Mouse (Mus musculus) forelimb bud, embryonic 11.5 days (tissue): ENCODE results near the gene Timm9.

Source experiments
- DNase-seq: peaks from one replicate; pipeline ENCODE4 v3.0.0-alpha.2; 2012; ENCODE audit warnings: low read depth, low spot score

The Timm9 gene

DNA sequence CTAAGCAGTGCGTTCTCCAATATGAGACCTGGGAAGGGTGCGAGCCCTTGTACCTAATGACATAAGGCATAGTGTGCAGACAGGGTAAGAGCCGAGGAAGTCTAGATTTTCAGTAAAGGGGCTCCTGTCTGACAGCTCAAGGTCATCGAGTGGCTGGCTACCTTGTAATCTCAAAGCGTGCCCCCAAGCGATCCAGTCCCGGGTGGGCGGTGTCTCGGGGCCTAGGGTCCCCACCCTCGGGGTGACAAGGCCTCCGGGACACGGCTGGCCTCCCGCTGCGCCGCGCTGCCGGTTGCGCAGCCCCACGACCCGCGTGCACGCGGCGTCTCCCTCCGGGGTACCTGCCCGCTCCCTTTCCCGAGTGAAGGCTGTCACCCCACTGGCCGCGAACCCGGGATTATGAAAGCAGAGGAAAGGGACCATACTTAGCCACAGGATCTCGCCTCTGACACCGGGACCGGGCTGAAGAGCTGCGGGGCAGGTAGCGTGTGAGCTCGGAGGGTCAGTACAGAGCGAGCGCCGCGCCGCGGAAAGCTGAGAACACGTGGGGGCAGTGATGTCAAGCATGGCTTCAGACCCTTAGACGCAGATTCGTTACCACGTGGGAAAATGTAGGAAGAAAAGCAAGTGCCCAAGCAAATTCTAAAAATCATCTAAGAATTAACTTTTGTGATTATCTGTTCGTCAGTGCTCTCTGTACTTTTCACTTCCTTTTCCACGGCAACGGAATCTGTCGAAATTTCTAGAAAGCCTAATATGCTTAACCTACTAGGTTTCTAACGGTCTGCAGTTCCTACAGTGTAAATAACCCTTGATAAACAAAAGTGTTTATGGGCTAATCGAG, at the start of gene Timm9, which contains the start of gene 2700049A03Rik:
TSS of gene Timm9 (minus strand) at position 555 of the 844 bp plus-strand sequence.
TSS of gene 2700049A03Rik (plus strand) at position 719 of the 844 bp plus-strand sequence.
- peak; percentile 75 for DNase-seq

DNA sequence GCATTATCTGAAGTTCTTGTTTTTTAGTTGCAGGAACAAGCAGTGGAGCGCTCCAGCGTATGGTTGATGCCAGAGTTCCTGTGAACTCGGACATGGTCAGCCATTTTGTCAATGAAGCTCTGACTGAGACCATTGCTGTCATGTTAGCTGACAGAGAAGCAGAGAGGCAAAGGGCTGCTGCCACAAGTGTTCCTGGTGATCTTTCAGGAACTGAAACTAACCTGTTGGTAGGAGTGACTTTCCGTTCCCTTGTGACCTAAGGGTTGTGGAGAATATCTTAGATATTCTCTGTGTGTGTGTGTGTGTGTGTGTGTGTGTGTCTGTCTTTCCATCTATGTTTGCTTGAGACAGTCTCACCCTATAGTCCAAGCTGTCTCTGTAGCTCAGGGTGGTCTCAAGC, 47.9 kb upstream of the Timm9 start:
- DNase-seq = no peak

DNA sequence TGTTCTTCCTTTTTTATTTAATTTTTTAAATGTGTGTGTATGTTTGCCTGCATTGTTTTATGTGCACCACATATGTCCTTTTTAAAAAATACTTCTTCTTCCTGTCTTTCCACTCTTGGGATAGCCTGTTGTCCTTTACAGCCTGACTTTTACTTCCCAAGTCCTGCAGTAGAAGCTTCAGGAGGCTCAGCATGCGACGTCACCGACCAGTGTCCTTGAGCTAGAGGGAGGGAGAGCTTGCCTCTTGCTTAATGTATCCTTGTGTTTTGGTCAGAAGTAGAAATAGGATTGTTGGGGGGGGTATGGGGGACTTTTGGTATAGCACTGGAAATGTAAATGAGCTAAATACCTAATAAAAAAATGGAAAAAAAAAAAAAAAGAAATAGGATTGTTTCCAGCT, 47.3 kb upstream of the Timm9 start:
- no peak for DNase-seq

DNA sequence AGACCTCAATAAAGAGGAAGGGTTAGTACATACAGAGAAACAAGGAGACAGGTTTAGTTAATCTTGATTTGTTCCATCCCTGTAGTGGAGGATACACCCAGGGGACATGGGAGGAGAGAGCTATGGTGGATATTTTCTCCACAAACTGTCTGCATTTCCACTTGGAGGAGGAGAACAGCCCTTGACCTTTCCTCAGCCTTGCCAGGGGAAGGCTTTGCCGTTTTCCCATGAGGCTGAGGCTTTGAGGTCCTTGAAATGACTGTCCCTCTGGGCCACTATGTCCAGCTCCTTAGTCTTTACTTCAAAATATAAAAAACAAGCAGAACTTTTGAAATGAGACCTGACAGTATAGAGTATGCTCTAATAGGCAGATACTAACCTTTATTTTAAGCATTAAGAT, 33.4 kb upstream of the Timm9 start:
- DNase-seq = no peak

DNA sequence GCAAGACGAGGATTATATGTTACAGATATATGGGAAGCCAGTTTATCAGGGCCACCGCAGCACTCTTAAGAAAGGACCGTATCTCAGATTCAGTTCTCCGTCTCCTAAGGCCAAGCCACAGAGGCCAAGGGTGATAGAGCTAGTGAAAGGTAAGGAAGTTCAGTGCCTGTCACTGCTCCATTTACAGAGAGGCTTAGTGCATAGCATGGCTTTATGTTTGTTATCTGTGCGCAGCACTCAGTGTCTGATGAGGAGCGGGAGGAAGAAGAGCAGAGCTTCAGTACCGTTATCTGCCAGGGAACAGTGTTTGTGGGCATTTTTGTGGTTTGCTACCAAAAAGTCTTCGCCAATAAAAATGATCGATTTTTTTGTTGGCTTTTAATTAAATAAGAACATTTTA, 27.9 kb upstream of the Timm9 start:
- no peak for DNase-seq

DNA sequence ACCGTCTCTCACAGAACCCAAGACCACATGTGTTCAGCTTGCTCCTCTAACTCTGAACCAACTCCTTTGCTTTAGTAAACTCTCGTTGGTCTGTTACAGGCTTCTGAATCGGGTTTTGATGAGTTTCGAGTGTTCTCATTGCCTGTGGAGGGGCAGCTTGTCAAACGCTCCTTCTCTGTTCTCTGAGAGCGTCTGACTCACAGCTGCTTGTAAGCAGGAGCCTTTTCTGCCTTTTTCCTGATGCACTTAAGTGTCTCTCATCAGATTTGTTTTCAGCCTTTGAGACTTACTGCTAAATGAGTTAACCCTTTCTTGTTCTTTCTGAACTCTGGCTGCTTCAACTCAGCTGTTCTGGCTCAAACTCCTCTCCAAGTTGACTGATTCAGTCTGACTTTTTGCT, 21.5 kb upstream of the Timm9 start:
- DNase-seq = no peak

DNA sequence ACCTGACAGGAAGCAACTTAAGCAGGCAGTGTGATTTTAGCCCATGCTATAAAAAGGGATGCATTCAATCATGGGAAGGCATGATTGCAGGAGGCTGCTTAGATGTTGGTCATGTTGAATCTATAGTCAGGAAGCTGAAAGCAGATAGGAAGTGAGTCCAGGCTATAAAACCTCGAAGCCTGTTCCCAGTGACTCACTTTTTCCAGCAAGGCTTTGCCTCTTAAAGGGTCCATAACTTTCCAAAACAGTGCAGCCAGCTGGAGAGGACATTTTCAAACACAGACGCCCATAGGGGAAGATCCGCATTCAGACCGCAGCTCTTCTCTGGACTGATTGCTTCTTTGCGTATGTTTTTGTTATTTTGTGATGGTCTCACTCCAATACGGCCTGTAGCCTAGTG, 18.5 kb upstream of the Timm9 start:
- no peak for DNase-seq

DNA sequence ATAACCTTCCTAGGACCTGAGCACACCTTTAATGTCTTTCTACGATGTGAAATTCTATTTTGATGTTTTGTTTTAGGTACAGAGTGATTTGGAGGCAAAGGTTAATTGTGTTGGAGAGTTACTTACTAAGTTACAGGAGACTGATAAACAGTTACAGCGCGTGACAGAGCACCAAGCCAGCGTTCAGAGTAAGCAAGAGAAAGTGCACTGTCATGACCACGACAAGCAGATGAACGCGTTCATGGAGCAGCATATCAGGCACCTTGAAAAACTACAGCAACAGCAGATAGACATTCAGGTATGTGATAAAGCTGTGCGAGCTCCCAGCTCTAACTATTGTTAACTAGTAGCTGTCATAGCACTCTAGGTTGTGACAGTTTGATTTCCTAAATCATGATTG, 13.7 kb upstream of the Timm9 start:
- no peak for DNase-seq

DNA sequence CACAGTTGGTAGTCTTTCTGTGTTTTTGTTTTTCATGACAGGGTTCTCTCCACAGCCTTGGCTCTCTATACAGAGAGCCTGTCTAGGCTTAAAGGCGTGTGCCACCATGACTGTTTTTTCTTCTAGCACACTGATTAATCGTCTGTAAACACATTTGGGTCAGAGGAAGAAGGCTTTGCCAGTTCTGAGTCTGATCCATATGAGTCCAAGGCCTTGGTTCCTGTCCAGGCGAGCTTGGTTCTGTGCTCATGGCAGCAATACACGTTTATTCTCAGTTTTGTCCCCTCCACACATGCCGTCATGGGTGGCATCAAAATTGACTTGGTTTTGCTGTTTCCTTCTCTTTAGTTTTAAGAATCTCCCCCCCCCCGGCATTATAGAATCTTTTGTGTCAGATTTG, 13.0 kb upstream of the Timm9 start:
- DNase-seq = no peak

DNA sequence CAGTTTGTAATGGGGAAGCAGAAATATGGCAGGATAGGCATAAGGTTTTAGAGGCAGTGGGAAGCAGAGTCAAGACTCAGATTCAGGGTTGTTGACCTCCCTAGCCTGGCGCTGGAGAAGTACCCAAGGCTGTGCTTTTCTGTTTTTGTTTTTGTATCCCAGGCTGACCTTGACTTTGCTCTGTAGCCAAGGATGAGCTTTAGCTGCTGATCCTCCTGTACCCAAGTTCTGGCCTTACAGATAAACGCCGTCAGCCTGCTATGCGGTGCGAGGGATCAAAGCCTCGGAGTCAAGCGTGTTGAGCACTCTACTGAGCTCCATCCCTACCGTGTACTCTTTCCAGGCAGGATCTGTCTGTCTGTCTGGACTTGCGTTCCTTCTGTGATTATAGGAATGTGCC, 12.3 kb upstream of the Timm9 start:
- no peak for DNase-seq

DNA sequence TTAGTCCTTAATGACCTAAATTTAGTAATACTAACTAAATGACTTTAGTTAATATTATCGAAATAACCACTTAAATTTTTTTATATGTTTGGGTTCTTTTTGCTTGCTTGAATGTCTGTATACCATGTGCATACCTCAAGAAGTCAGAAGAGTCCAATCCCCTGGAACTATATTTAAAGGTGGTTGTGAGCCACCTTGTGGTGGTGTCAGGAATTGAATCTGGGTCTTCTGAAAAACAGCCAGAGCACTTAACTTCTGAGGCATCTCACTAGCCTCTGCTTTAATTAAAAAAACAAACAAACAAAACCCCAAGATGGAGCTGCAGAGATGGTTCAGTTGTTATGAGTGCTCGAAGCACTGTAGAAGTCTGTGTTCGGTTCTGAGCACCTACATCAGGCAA, 11.2 kb upstream of the Timm9 start:
- DNase-seq = peak; percentile 47

DNA sequence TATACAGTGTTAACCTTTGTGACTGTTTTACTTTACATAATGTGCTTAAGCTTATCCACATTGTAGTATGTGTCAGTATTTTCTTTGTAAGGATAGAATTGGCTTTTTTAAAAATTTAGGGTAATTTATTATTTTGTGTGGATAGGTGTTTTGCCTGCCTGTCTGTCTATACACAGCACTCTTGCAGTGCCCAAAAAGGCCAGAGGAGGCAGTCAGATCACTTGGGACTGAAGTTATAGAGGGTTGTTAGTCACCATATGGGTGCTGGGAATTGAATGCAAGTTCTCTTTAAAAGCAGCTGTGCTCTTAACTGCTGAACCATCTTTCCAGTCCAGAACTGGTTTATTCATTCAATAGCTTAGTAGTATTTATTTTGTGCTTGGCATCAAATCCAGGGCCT, 4.7 kb upstream of the Timm9 start:
- DNase-seq = no peak

DNA sequence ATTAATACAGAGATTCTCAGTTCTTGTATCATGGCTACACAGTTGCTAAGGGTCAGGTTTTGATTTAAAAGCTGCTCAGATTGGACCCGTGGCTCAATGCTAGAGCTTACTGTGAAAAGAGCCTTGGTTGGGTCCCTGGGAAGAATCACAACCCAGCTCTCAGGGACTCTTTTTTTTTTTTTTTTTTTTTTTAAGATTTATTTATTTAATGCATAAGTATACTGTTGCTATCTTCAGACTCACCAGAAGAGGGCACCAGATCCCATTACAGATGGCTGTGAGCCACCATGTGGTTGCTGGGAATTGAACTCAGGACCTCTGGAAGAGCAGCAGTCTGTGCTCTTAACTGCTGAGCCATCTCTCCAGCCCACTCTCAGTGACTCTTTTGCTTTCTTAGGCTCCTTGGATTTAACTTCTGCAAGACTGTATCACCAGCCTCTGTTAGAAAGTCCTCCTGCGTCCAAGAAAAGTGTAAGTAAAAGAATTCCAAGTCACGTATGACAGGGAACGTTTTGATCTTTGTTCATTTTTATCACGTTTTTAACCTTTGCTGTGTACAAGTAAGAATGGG, 2.9 kb upstream of the Timm9 start:
- no peak for DNase-seq

DNA sequence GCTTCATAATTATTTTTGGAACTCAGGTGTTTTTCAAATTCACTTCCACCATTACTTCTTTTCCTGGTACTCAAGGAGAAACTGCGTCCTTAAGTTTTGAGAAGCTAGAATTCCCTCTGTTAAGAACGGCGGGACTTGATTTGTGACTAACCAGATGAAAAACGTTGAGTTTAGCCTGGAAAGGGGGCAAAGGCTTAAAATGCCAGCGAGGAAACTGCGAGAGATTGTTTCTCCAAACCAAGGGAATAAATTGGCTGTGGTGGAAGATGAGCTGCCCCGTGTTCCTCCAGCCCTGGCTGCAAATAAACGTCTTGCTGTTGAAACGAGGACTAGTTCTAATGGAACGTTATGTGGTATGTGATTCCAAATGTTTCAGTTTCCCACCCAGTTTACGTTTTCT, 1.2 kb upstream of the Timm9 start:
- no peak for DNase-seq

DNA sequence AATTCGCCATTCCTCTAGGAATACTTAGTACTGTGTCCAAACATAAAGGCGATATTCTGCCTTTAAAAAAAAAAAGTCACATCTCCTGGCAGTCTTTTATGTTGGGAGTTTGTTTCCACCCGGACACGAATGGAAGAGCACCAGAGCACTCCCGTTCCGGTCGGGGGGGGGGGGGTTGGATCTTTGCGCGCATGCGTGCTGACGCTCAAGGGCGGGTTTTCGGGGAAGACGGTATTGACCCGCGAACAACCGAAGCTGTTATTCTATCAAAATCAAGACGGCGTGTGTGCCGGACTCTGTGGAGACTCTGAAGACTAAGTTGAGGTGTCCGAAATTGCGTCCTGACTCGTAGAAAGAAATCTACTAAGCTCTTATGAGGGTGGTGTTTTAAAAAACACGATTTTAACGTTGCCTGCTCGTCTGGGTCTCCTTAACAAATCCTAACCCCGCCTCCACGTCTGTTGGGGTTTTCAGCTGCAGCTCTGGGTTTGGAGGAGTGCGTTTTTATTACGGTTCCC, 549 bp upstream of the Timm9 start:
- peak; percentile 94 for DNase-seq

DNA sequence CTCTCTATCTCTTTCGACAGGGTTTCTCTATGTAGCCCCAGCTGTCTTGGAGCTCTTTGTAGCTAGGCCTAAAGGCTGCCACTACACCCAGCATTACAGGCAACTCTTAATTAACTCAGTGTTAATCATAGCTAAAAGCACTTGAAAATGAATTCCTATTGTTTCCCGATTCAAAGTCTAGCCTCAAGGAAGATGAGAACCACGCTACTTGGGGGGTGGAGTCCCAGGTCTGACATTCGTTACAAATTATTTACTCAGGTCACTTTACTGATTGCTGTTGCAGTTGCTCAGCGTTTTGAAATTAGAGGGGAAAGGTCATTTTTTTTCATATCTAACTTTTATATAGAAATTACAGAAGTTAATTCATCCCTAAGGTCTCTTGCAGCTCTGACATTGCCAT, 903 bp downstream of the Timm9 start:
- no peak for DNase-seq

DNA sequence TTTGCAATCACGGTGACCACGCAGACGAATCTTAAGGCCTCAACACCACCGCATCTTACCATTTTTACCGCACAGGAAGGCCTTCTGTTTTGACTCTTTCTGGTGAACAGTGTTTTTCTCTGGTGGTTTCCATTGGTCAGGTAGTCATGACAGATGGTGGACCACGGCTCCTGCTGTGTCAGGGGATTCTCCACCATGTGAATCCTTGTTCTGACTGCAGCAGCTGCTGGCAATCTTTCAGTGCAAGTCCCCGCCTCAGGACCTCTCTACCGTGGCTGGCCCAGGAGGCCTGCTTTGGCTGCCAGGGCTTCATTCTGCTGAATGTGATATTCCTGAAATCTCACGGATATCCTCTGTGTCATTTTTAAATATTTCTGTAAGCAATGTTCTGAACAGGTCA, 13.2 kb downstream of the Timm9 start:
- DNase-seq = no peak

DNA sequence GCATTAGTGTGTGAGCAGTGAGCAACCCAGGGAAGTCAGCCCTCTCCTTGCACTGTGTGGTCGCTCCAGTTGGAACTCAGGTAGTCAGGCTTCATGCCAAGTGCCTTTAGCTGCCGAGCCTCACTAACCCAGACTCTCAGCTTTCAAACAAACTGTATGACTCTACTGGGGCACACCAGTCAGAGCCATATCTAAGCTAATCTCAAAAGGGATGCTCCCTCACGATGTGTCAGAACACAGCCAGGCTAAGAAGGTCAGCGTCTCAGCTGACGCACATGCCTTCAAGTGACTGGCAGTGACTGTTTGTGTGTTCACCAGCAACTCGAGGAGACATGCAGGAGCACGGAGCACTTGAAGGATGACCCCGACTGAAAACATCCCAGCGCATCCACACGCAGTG, 13.8 kb downstream of the Timm9 start:
- no peak for DNase-seq

DNA sequence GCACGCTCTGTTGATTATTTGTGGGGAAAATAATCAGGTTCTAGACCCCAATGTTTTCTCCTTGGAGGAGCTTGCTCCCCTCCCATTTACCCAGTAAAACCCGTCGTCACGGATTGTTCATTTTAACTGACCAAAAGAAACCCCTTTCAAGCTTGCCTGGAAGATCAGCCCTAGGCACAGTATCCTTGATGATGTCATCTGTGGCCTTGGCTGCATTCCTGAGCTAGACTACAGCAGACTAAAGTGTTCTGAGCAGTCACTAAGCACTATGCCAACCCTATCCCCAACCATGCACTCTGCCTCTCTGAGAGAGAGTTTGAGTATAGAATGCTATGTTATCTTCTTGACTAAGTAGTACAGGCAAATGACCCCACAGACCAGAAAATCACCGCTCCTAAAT, 20.1 kb downstream of the Timm9 start:
- DNase-seq = no peak

DNA sequence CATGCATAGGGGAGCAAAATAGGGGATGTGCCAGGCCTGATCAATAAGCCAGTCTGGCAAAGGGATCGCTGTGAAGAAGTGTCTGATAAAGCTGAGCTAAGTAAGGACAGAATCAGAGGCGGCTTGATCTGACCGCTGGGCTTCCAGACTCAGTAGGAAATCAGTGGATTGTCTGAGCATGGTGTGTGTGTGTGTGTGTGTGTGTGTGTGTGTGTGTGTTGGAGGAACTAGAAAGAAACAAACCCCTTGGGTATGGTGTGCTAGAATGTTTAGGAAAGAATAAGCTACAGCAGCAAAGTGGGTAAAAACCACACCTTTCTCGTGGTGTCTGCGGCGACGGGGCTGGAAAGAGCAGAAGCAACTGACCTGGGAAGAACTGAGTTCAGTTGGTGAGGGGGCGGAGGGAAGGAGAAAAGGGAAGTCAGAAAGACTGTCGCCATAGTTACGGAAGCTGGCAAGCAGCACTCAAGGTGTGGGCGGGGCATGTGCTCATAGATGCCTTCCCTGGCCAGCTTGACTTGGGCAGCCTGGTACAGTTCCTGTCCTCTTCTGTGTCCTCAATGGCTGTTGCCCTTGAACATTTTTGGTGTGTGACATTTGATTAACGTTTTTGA, 22.7 kb downstream of the Timm9 start:
- DNase-seq = peak; percentile 24

DNA sequence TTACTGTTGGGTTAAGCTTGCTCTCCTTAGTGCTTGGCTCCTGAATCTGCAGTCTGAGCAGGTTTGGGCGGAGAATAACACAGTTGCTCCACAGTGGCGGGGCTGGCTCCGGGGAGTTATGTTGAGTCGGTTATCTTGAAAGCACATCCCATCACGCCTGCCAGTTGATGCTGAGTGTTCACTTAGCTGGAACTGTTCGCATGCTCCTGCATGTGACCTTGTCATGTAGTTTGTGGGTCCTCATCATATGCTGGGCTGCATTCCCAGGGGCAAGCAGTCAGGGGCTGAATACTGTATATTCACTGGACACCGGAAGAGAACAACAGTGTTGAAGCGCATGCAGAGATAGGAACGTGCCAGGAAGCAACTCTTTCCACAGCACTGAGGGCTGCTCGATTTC, 23.4 kb downstream of the Timm9 start:
- DNase-seq = no peak

DNA sequence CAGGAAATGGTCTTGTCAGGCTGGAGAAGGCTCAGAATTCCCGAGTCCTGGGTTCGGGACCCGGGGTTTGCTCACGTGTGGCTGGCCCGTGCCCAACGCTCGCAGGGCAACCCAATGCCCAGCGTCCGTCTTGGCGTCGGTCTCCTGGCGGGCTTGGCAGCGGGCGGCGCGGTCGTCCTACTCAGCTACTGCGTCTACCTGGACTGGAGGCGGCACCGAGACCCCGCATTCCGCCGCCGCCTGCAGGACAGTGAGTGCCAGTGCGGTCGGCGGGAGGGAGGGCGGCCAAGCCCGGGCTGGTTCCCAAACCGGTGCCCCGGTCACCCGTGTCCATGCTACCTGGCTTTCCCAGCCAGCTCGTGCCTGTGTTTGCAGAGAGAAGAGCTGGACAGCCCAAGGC, 25.2 kb downstream of the Timm9 start, which contains the start of gene Tomm20l:
TSS of gene Tomm20l (plus strand) at position 98 of the 400 bp plus-strand sequence.
- DNase-seq = no peak
